Mouse (Mus musculus) regulatory T cell (primary cell): ENCODE measurements around the gene Uba5.

Experiments used
- in situ Hi-C: fragments of 300-600 bp; cut with MboI, MseI; formaldehyde crosslinking; loops from one replicate; pipeline ENCODE4 v1.15.1; 2025; ENCODE audit warnings: high pct_unique_total_duplicates

Uba5 gene

GRCm38 (mm10) chr9:104063244-104063961 lies 469 bp upstream of the Uba5 start, which contains the start of gene Acad11:
Acad11 (plus strand) TSS chr9:104063377.
- in situ Hi-C loops, result no loop called here

GRCm38 (mm10) chr9:104051028-104051427 lies 11.9 kb downstream of the Uba5 start:
- in situ Hi-C loops, result no loop called here

GRCm38 (mm10) chr9:104043676-104044075 lies 19.3 kb downstream of the Uba5 start:
- in situ Hi-C loops, result no loop called here

- in situ Hi-C loops, result no loop called here
These were observed 22.6 kb downstream of the Uba5 start, which contains the start of gene Gm28305 for GRCm38 (mm10) chr9:104040362-104040761. Gm28305 (plus strand) TSS chr9:104040662.

GRCm38 (mm10) chr9:104039742-104040141 lies 23.2 kb downstream of the Uba5 start:
- in situ Hi-C loops, result no loop called here

GRCm38 (mm10) chr9:104039031-104039695 lies 23.8 kb downstream of the Uba5 start:
- in situ Hi-C loops, result no loop called here

- in situ Hi-C loops, result no loop called here
These were observed 24.7 kb downstream of the Uba5 start for GRCm38 (mm10) chr9:104038266-104038665.

GRCm38 (mm10) chr9:104035261-104036015 lies 27.5 kb downstream of the Uba5 start:
- in situ Hi-C loops, result no loop called here

- in situ Hi-C loops, result no loop called here
These were observed 28.2 kb downstream of the Uba5 start for GRCm38 (mm10) chr9:104034718-104035117.

GRCm38 (mm10) chr9:104034231-104034630 lies 28.7 kb downstream of the Uba5 start:
- in situ Hi-C loops, result no loop called here

- in situ Hi-C loops, result no loop called here
These were observed 33.1 kb downstream of the Uba5 start for GRCm38 (mm10) chr9:104029861-104030260.

GRCm38 (mm10) chr9:104027186-104027585 lies 35.7 kb downstream of the Uba5 start:
- in situ Hi-C loops, result no loop called here

- in situ Hi-C loops, result no loop called here
These were observed 41.9 kb downstream of the Uba5 start for GRCm38 (mm10) chr9:104021026-104021425.

- in situ Hi-C loops, result no loop called here
These were observed 48.4 kb downstream of the Uba5 start for GRCm38 (mm10) chr9:104014526-104014925.

- in situ Hi-C loops, result loop anchor here (10.0 kb wide), 1 partner anchor 778 kb away; no protein-coding TSS in a partner anchor
These were observed 60.0 kb downstream of the Uba5 start for GRCm38 (mm10) chr9:104002913-104003330.

GRCm38 (mm10) chr9:104001921-104002859 lies 60.7 kb downstream of the Uba5 start, which contains the start of gene Nphp3:
Nphp3 (plus strand) TSS chr9:104002544.
- in situ Hi-C loops, result loop anchor here (10.0 kb wide), 1 partner anchor 777 kb away; no protein-coding TSS in a partner anchor

GRCm38 (mm10) chr9:104000601-104001000 lies 62.3 kb downstream of the Uba5 start:
- in situ Hi-C loops, result loop anchor here (10.0 kb wide), 1 partner anchor 776 kb away; no protein-coding TSS in a partner anchor
